In the genomic region with DNA sequence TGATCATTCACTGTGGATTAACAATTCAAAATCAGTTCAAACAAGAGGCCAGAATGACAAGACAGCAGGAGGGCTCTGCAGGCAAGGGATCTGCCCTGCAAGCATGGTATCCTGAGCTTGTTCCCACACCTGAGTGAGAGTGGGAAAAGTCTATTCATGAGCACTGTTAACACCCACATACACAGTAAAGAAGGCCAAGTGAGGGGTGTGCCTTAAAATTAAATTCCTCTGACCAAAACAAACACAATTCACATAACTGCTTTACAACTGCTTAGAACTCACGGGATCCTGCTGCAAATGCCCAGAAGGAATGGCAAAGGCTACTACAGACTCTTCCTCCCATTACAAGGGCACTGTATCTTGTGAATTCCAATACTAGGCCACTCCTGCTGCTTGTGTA, we compare ENCODE assay signal across 28 mouse cellular contexts. TPM values are rescaled to one million over a fixed set of nuclear protein-coding genes. Genes with fewer than 3 reads are reported as not detected.
DNase-seq lines count a peak whose midpoint lies in the region; ATAC-seq and TF ChIP-seq lines count a peak whose summit lies in the region.
"Had no signal": no experiment of that assay in that cellular context is flagged by ENCODE, and none has a peak within 500 bp of the region (broad histone marks: within the 10 kb centered on the region; RNA-seq: fewer than 3 reads in every experiment).

No protein-coding gene starts in this region.

- peak; percentile 50 for TF ChIP-seq EP300 in lung, postnatal 0 days (IDR thresholded peaks at IDR 0.05)

- H3K9ac ChIP-seq in lung, postnatal 0 days (replicated peaks; ENCODE audit: low read depth): no peak overlapping the region
- H3K9ac ChIP-seq: embryonic facial prominence, embryonic 13.5 days; embryonic facial prominence, embryonic 15.5 days; forebrain, embryonic 12.5 days had no signal

- no peaks in the 10 kb centered on the region for H3K4me1 ChIP-seq in lung, postnatal 0 days (ENCODE audit: insufficient read depth, low read depth, low read length)

- H3K36me3 ChIP-seq in lung, postnatal 0 days (ENCODE audit: insufficient read depth, low read length): no peaks in the 10 kb centered on the region
- H3K36me3 ChIP-seq: embryonic facial prominence, embryonic 13.5 days; embryonic facial prominence, embryonic 15.5 days; forebrain, embryonic 12.5 days had no signal

- no peak overlapping the region for H3K4me3 ChIP-seq in lung, postnatal 0 days (ENCODE audit: low read depth, low read length)
- H3K4me3 ChIP-seq: embryonic facial prominence, embryonic 13.5 days; embryonic facial prominence, embryonic 15.5 days; erythroblast, embryonic 14.5 days; forebrain, embryonic 10.5 days; forebrain, embryonic 12.5 days had no signal

- DNase-seq in lung, postnatal 0 days (ENCODE audit: low spot score): peak; percentile 47
- DNase-seq in lung, postnatal 14 days: no peak
- DNase-seq in lung, postnatal 36 days: peak; percentile 26
- DNase-seq in lung, postnatal 10 days: no peak
- DNase-seq in R1 (ENCODE audit: low read depth, low spot score): peak; percentile 49
- peak; percentile 39 for DNase-seq in ZHBTc4 (ENCODE audit: low read depth, low spot score)
- no peak for DNase-seq in B cell, adult 2 months
- DNase-seq: adrenal gland, adult 8-10 months; adrenal gland, postnatal 14 days; adrenal gland, postnatal 36 days; cerebellum, adult 11-12 months; cerebellum, adult 2 months; cerebellum, adult 9-10 months; cerebellum, postnatal 10 days; cerebellum, postnatal 36 days; embryo, embryonic 11 days had no signal

- no peak overlapping the region for H3K4me2 ChIP-seq in lung, postnatal 0 days (replicated peaks; ENCODE audit: low read depth, low read length)
- H3K4me2 ChIP-seq: embryonic facial prominence, embryonic 13.5 days; embryonic facial prominence, embryonic 15.5 days; forebrain, embryonic 12.5 days had no signal

- 38% methylated on average over 1 of the region's 1 CpGs for WGBS in lung, postnatal 0 days

- H3K27me3 ChIP-seq in lung, postnatal 0 days (replicated peaks; ENCODE audit: insufficient read depth, low read length): no peaks in the 10 kb centered on the region
- H3K27me3 ChIP-seq: CH12.LX; embryonic facial prominence, embryonic 13.5 days; embryonic facial prominence, embryonic 15.5 days; forebrain, embryonic 12.5 days; Patski had no signal

- ATAC-seq in lung, postnatal 0 days: peak; percentile 57
- ATAC-seq: activated CD4-positive, CD25-positive, alpha-beta regulatory T cell, adult 4 months; CD4-positive, CD25-positive, alpha-beta regulatory T cell, adult 4 months; forebrain, embryonic 14.5 days; forebrain, embryonic 16.5 days; Patski had no signal

- no peaks in the 10 kb centered on the region; the same call in 1 of the 2 replicates for H3K9me3 ChIP-seq in lung, postnatal 0 days (ENCODE audit: low read length)
- H3K9me3 ChIP-seq: embryonic facial prominence, embryonic 13.5 days; embryonic facial prominence, embryonic 15.5 days; forebrain, embryonic 10.5 days; forebrain, embryonic 12.5 days; G1E had no signal

- 0 out of 2 replicates have a peak overlapping the region, but pooled peaks have one; percentile 15 for H3K27ac ChIP-seq in lung, postnatal 0 days (ENCODE audit: low read length)
- H3K27ac ChIP-seq: embryonic facial prominence, embryonic 13.5 days; embryonic facial prominence, embryonic 15.5 days; forebrain, embryonic 10.5 days; forebrain, embryonic 12.5 days had no signal

- TF ChIP-seq CTCF in lung, postnatal 0 days (IDR thresholded peaks at IDR 0.05): no peak

RNA-seq across cellular contexts. Expression of gene Pik3cb, which starts 29.3 kb away (rescaled TPM):
- 4.1 and 4.5 TPM in 2 replicates for polyA plus RNA-seq in lung, postnatal 0 days (2015; fragmentation: Nextera tagmentation; extraction: Ambion mirVana)

Comparison
In these comparisons a context has a peak if more than half of its experiments do, and no peak if none do; other contexts are left out.
1. DNase-seq: peak in lung, postnatal 0 days (single experiment), lung, postnatal 36 days (single experiment), R1 (single experiment) and ZHBTc4 (single experiment); none in lung, postnatal 14 days (single experiment), lung, postnatal 10 days (single experiment) and B cell, adult 2 months (0 of 2).